Mouse (Mus musculus) adipocyte (in vitro differentiated cells): ENCODE measurements at regions not wholly inside any gene's neighbourhood (a gene's known extent, or its start where the extent isn't known, plus 50 kb on each side); places are given as distances from the start of the nearest gene placed in this dataset.

Experiments used
- DNase-seq: peaks from one replicate; pipeline ENCODE4 v3.0.0-alpha.2; 2016; ENCODE audit warnings: low spot score

DNA sequence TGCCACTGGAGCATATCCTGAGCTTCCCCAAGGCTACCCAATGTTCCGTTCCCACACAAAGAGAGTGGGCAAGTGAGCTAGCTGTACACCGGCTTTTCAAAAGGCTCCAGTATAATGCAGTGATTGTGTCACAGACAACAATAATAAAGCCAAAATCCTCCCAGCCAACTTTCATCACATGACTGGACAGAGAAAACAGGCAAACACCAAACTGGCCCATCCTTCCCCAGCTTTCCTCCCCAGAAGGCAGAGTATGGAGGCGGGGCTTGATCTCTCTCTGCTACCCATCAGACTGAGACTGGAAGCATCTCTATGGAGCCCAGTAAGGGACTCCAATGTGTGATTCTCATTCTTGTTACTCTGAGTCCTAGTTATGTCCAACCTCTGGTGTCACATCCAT lies 52.8 kb upstream of the Ncam1 start:
- DNase-seq, result no peak

DNA sequence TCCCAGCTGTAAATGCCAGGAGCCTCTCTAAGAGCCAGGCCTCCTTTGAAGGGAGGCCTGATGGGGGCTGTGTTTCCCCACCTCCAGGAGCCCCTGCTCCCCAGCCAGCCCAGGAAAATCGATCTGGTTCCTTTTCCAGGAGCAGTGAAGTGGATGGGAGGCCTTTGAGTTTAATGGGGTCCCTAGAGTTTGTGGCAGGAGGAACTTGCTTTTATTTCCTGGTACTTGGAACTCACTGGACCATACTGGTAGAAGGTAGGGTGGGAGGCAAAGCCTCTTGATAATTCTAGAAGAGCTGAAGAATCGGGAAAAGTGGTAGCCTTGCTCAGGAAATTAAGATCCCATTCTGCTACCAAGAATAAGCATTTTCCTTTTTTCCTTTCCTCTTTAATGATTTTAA lies 50.7 kb upstream of the Ncam1 start:
- no peak for DNase-seq

DNA sequence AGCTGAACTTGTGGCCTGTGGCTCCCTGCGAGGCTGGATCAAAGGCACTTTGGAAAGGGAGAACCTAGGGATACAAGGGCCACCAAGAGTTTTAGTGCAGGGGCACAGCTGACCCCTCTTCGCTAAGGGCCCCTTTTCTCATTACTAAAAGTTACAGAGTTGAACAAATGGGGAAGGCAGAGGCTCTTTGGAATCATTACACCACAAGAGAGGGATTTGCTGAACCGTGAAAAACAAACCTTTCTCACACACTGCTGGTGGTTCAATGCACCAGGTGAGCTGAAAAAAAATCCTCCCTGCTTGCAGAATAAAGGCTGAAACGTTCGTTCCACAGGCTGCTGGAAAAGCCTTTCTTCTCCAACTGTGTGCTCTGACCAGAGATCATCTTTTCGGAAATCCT lies 50.2 kb upstream of the Ncam1 start:
- no peak for DNase-seq
